In genomic region chr2:126940314-126940866, GRCm38 (mm10) we compare ENCODE assay signal across 23 mouse cellular contexts. TPM values are rescaled to one million over a fixed set of nuclear protein-coding genes. Genes with fewer than 3 reads are reported as not detected.
A peak's percentile ranks its signal among the peaks of the same experiment; 100 is the strongest.
DNase-seq lines count a peak whose midpoint lies in the region; ATAC-seq and TF ChIP-seq lines count a peak whose summit lies in the region.
"Had no signal": no experiment of that assay in that cellular context is flagged by ENCODE, and none has a peak within 500 bp of the region (broad histone marks: within the 10 kb centered on the region; RNA-seq: fewer than 3 reads in every experiment).

No protein-coding gene starts in this region.

- TF ChIP-seq POLR2A in MEL (IDR thresholded peaks at IDR 0.05; ENCODE audit: control insufficient read depth in 1 of 2, insufficient read depth in 1 of 2, low read depth in 1 of 2, low read length in 2 of 2, poor library complexity in 1 of 2), result no peak

- no peak overlapping the region for H3K9ac ChIP-seq in MEL (ENCODE audit: control insufficient read depth, low read depth, low read length, poor library complexity, severe bottlenecking)
- no peak overlapping the region for H3K9ac ChIP-seq in liver, embryonic 14.5 days (replicated peaks)
- no peak overlapping the region for H3K9ac ChIP-seq in liver, postnatal 0 days (replicated peaks)
- H3K9ac ChIP-seq: forebrain, postnatal 0 days; hindbrain, embryonic 12.5 days; hindbrain, embryonic 15.5 days had no signal

- H3K27ac ChIP-seq in MEL (ENCODE audit: control insufficient read depth, low read depth, low read length), result no peak overlapping the region
- H3K27ac ChIP-seq in liver, embryonic 14.5 days, result no peak overlapping the region
- no peak overlapping the region for H3K27ac ChIP-seq in liver, postnatal 0 days (ENCODE audit: low read depth)
- H3K27ac ChIP-seq: gastrocnemius, adult 2 months; heart, adult 2 months; hindbrain, embryonic 12.5 days; hindbrain, embryonic 15.5 days had no signal

- H3K79me2 ChIP-seq in MEL (ENCODE audit: control insufficient read depth, insufficient read depth, low read length, poor library complexity), result no peaks in the 10 kb centered on the region

- peaks cover 28% of the 10 kb centered on the region for H3K4me1 ChIP-seq in G1E (ENCODE audit: insufficient read depth, low read depth, low read length)
- H3K4me1 ChIP-seq in MEL (ENCODE audit: control insufficient read depth in 1 of 2, insufficient read depth in 2 of 2, low read length in 2 of 2), result peaks cover 0 to 4% of the 10 kb centered on the region in 2 experiments; a peak in 2 of 4 replicates
- peaks cover 7 to 10% of the 10 kb centered on the region in 2 experiments for H3K4me1 ChIP-seq in liver, embryonic 14.5 days (replicated peaks; ENCODE audit: control insufficient read depth in 2 of 2, insufficient read depth in 2 of 2, low read length in 1 of 2)
- H3K4me1 ChIP-seq in liver, postnatal 0 days (ENCODE audit: insufficient read depth), result no peaks in the 10 kb centered on the region; the same call in 1 of the 2 replicates
- H3K4me1 ChIP-seq: hindbrain, embryonic 12.5 days; hindbrain, embryonic 15.5 days had no signal

- peak; percentile 15 for DNase-seq in G1E (ENCODE audit: low spot score)
- no peak for DNase-seq in MEL (ENCODE audit: low read depth, low spot score)
- no peak for DNase-seq in liver, embryonic 14.5 days (ENCODE audit: low read depth in 3 of 3, low spot score in 3 of 3)
- no peak for DNase-seq in liver, postnatal 0 days
- DNase-seq in layer of hippocampus, adult 9-10 months (ENCODE audit: low spot score), result no peak
- no peak for DNase-seq in thymus, postnatal 10 days (ENCODE audit: low spot score in 2 of 2)
- no peak for DNase-seq in adipocyte (ENCODE audit: low spot score)
- no peak for DNase-seq in adrenal gland, postnatal 25 days
- DNase-seq: adrenal gland, adult 2 months; adrenal gland, postnatal 14 days; cerebellum, adult 18-20 months; cerebellum, adult 9-10 months; cerebellum, postnatal 14 days; forebrain, postnatal 0 days; gastrocnemius, adult 2 months; gastrocnemius, postnatal 25 days; heart, adult 2 months had no signal

- H3K4me2 ChIP-seq in liver, embryonic 14.5 days (ENCODE audit: low read depth), result peak overlapping the region; percentile 22
- no peak overlapping the region for H3K4me2 ChIP-seq in liver, postnatal 0 days (ENCODE audit: low read depth, low read length)
- H3K4me2 ChIP-seq: heart, embryonic 11.5 days; hindbrain, embryonic 12.5 days; hindbrain, embryonic 15.5 days had no signal

- H3K36me3 ChIP-seq in G1E (replicated peaks) (no peaks in the 10 kb centered on the region), MEL (ENCODE audit: control insufficient read depth in 1 of 2, insufficient read depth in 2 of 2, low read length in 2 of 2) (peaks cover 0 to 3% of the 10 kb centered on the region in 2 experiments; a peak in 1 of 4 replicates)
- no peaks in the 10 kb centered on the region for H3K36me3 ChIP-seq in liver, embryonic 14.5 days (replicated peaks; ENCODE audit: control insufficient read depth, insufficient read depth, low read depth)
- H3K36me3 ChIP-seq in liver, postnatal 0 days (replicated peaks; ENCODE audit: insufficient read depth, low read length), result no peaks in the 10 kb centered on the region
- H3K36me3 ChIP-seq: hindbrain, embryonic 12.5 days; hindbrain, embryonic 15.5 days had no signal

- H3K9me3 ChIP-seq in G1E (replicated peaks) (peaks cover 6% of the 10 kb centered on the region; the same call in 1 of the 2 replicates), MEL (replicated peaks; ENCODE audit: insufficient read depth, low read length) (no peaks in the 10 kb centered on the region)
- H3K9me3 ChIP-seq in liver, embryonic 14.5 days (ENCODE audit: control insufficient read depth, low read length), result no peaks in the 10 kb centered on the region
- H3K9me3 ChIP-seq in liver, postnatal 0 days (ENCODE audit: low read length), result no peaks in the 10 kb centered on the region
- H3K9me3 ChIP-seq: hindbrain, embryonic 12.5 days; hindbrain, embryonic 15.5 days had no signal

- no peak for TF ChIP-seq RAD21 in MEL (IDR thresholded peaks at IDR 0.05; ENCODE audit: low read depth, low read length)

- WGBS in liver, embryonic 14.5 days (ENCODE audit: insufficient replicate concordance), result 29% methylated on average over 3 of the region's 3 CpGs
- WGBS in liver, postnatal 0 days (ENCODE audit: insufficient replicate concordance), result 52% methylated on average over 3 of the region's 3 CpGs

- TF ChIP-seq CTCF in G1E (IDR thresholded peaks at IDR 0.05; ENCODE audit: low read depth, low read length) (no peak), MEL (IDR thresholded peaks at IDR 0.05 in 2 of 3, conservative IDR thresholded peaks at IDR 0.05 in 1 of 3; ENCODE audit: control insufficient read depth in 1 of 3, insufficient read depth in 1 of 3, low read depth in 2 of 3, low read length in 3 of 3, poor library complexity in 1 of 3, severe bottlenecking in 1 of 3) (no peak)
- no peak for TF ChIP-seq CTCF in liver, embryonic 14.5 days (IDR thresholded peaks at IDR 0.05; ENCODE audit: low read depth)
- no peak for TF ChIP-seq CTCF in liver, postnatal 0 days (IDR thresholded peaks at IDR 0.05; ENCODE audit: low read depth)

- no peak overlapping the region; the same call in 1 of the 2 replicates for H3K4me3 ChIP-seq in G1E (ENCODE audit: low read depth, low read length)
- H3K4me3 ChIP-seq in MEL (ENCODE audit: control insufficient read depth in 1 of 2, insufficient read depth in 1 of 2, low read depth in 2 of 2, low read length in 2 of 2), result no peak overlapping the region
- H3K4me3 ChIP-seq in liver, embryonic 14.5 days (ENCODE audit: insufficient read depth in 1 of 2, low read depth in 2 of 2, low read length in 2 of 2), result no peak overlapping the region
- no peak overlapping the region for H3K4me3 ChIP-seq in liver, postnatal 0 days (ENCODE audit: low read depth, low read length)
- H3K4me3 ChIP-seq: gastrocnemius, adult 2 months; heart, adult 2 months; hindbrain, embryonic 12.5 days; hindbrain, embryonic 15.5 days had no signal

- peak; percentile 82 for ATAC-seq in G1E (ENCODE audit: extremely low read depth, insufficient number of reproducible peaks, low FRiP score, poor library complexity, severe bottlenecking)
- ATAC-seq in liver, embryonic 14.5 days (ENCODE audit: insufficient read depth), result peak; percentile 64
- no peak for ATAC-seq in liver, postnatal 0 days
- ATAC-seq: CD4-positive, CD25-positive, alpha-beta regulatory T cell, adult 4 months; forebrain, embryonic 14.5 days; forebrain, postnatal 0 days; Patski had no signal

- peaks cover 4% of the 10 kb centered on the region; the same call in 1 of the 2 replicates for H3K27me3 ChIP-seq in G1E (ENCODE audit: insufficient read depth, low read length)
- H3K27me3 ChIP-seq in MEL (ENCODE audit: control insufficient read depth in 1 of 2, insufficient read depth in 2 of 2, low read length in 2 of 2), result no peaks in the 10 kb centered on the region
- H3K27me3 ChIP-seq in liver, embryonic 14.5 days (ENCODE audit: control insufficient read depth, insufficient read depth, low read length), result no peaks in the 10 kb centered on the region
- no peaks in the 10 kb centered on the region for H3K27me3 ChIP-seq in liver, postnatal 0 days (ENCODE audit: insufficient read depth, low read length)
- H3K27me3 ChIP-seq: hindbrain, embryonic 12.5 days; hindbrain, embryonic 15.5 days; Patski had no signal

- no peak for TF ChIP-seq EP300 in MEL (IDR thresholded peaks at IDR 0.05; ENCODE audit: low read depth in 1 of 2, low read length in 2 of 2)
- peak; percentile 67; the same call in 1 of the 2 replicates for TF ChIP-seq EP300 in liver, embryonic 14.5 days (IDR thresholded peaks at IDR 0.05; ENCODE audit: low read depth)
- peak; percentile 30; the same call in 1 of the 2 replicates for TF ChIP-seq EP300 in liver, postnatal 0 days (IDR thresholded peaks at IDR 0.05; ENCODE audit: low read depth)

TF ChIP-seq in MEL, 35 proteins besides CTCF, POLR2A, EP300 and RAD21:
- TF ChIP-seq RCOR1 (IDR thresholded peaks at IDR 0.05; ENCODE audit: low read depth, low read length) (peak; percentile 41; the same call in 1 of the 2 replicates), ZKSCAN1 (IDR thresholded peaks at IDR 0.05; ENCODE audit: low read depth, low read length) (no peak)

RNA-seq across cellular contexts. Expression of gene Sppl2a, which starts 7.4 kb away (rescaled TPM):
- total RNA-seq in G1E (2014; fragmentation: Nextera tagmentation) (63.4 and 68.4 TPM in 2 replicates), G1E (2017) (49.0 and 50.2 TPM in 2 replicates), MEL (2012; rRNA removed) (16.6 and 17.5 TPM in 2 replicates)
- polyA plus RNA-seq in G1E (2012) (4.9 and 6.4 TPM in 2 replicates), MEL (2012; ENCODE audit: insufficient read depth in 1 of 2, insufficient read length in 2 of 2, low read depth in 1 of 2, low replicate concordance in 2 of 2, missing spikeins in 1 of 2) (10 to 100 TPM in 1 of 2 experiments, not detected in 1; 12.1 TPM)
- polyA plus RNA-seq in liver, embryonic 14.5 days (2012; rRNA removed), result 8.7 and 10.9 TPM in 2 replicates
- 25.5 and 27.3 TPM in 2 replicates for polyA plus RNA-seq in liver, embryonic 14.5 days (2014; fragmentation: Nextera tagmentation; extraction: Ambion mirVana)
- polyA plus RNA-seq in liver, postnatal 0 days (2015; fragmentation: Nextera tagmentation; extraction: Ambion mirVana), result 40.5 and 43.4 TPM in 2 replicates
- total RNA-seq in adrenal gland, postnatal 25 days (2021), result 91.0 and 92.7 TPM in 2 replicates
